Mouse (Mus musculus) CH12.LX (cell line): Measurements from ENCODE around the gene Gm20388. TPM values are rescaled to one million over a fixed set of nuclear protein-coding genes. Genes with fewer than 3 reads are reported as not detected.

Experiments used
- DNase-seq: peaks from one replicate; pipeline ENCODE4 v3.0.0-alpha.2; 2013; ENCODE audit errors: extremely low read depth
- H3K27ac ChIP-seq: 2 replicates; pipeline ENCODE4 v1.5.1; 2012; ENCODE audit warnings: low read depth, mild to moderate bottlenecking, control low read depth, moderate library complexity; ENCODE audit not compliant: insufficient read depth
- H3K27me3 ChIP-seq: replicated peaks from 2 replicates; pipeline ENCODE3; 2012; ENCODE audit warnings: inconsistent platforms
- H3K36me3 ChIP-seq, 2 experiments: replicated peaks in 1 of 2; 2 replicates each; pipeline versions ENCODE3 to v1.6.1; 2012; ENCODE audit warnings: inconsistent platforms in 1 of 2, low read length in 1 of 2, mild to moderate bottlenecking in 1 of 2, mixed read lengths in 1 of 2, moderate library complexity in 1 of 2; ENCODE audit not compliant: control insufficient read depth in 1 of 2, insufficient read depth in 1 of 2
- H3K4me1 ChIP-seq, 2 experiments: 2 replicates each; pipeline ENCODE4 v1.6.1; 2012; ENCODE audit warnings: inconsistent platforms in 1 of 2, moderate library complexity in 1 of 2; ENCODE audit not compliant: insufficient read depth in 2 of 2, control insufficient read depth in 1 of 2
- H3K4me2 ChIP-seq: 2 replicates; pipeline ENCODE4 v1.6.1; 2012; ENCODE audit warnings: low read depth, mild to moderate bottlenecking, control low read depth; ENCODE audit not compliant: poor library complexity, insufficient read depth, severe bottlenecking
- H3K4me3 ChIP-seq, 3 experiments: fragments of 150-350 bp in 1 of 3; sonication (generic) in 1 of 3; replicated peaks in 1 of 3; 2 replicates each; pipeline versions ENCODE3 to v1.5.1; 2011 to 2012; ENCODE audit warnings: low read depth in 2 of 3, low read length in 2 of 3, mild to moderate bottlenecking in 2 of 3, moderate library complexity in 2 of 3, control low read depth in 1 of 3, improper control_type of control experiment in 1 of 3, inconsistent platforms in 1 of 3, mixed read lengths in 1 of 3; ENCODE audit not compliant: poor library complexity in 1 of 3
- H3K79me2 ChIP-seq: replicated peaks from 2 replicates; pipeline ENCODE4 v1.6.1; 2012; ENCODE audit warnings: mild to moderate bottlenecking, moderate library complexity; ENCODE audit not compliant: control insufficient read depth, poor library complexity, insufficient read depth, severe bottlenecking; ENCODE audit errors: extremely low read depth
- H3K9ac ChIP-seq: 2 replicates; pipeline ENCODE4 v1.6.1; 2012; ENCODE audit warnings: low read depth, mild to moderate bottlenecking, control low read depth, moderate library complexity; ENCODE audit not compliant: insufficient read depth
- H3K9me3 ChIP-seq: replicated peaks from 2 replicates; pipeline ENCODE3; 2012; ENCODE audit warnings: low read length, inconsistent platforms, mixed read lengths
- CHD2 ChIP-seq: IDR thresholded peaks from 2 replicates; pipeline ENCODE4 v1.6.1; 2011; ENCODE audit warnings: low read length, improper control_type of control experiment
- ELF1 ChIP-seq: IDR thresholded peaks from 2 replicates; pipeline ENCODE4 v1.6.1; 2014; ENCODE audit warnings: low read depth, mild to moderate bottlenecking, inconsistent platforms, low read length, improper control_type of control experiment
- ETS1 ChIP-seq: conservative IDR thresholded peaks from 2 replicates; pipeline ENCODE4 v1.6.1; 2012; ENCODE audit warnings: low read depth, mild to moderate bottlenecking, inconsistent platforms, low read length, improper control_type of control experiment, moderate library complexity
- GABPA ChIP-seq: IDR thresholded peaks from 2 replicates; pipeline ENCODE4 v1.6.1; 2012; ENCODE audit warnings: low read depth, low read length, improper control_type of control experiment, inconsistent platforms; ENCODE audit not compliant: insufficient replicate concordance
- HCFC1 ChIP-seq: IDR thresholded peaks from 2 replicates; pipeline ENCODE4 v1.6.1; 2012; ENCODE audit warnings: low read depth, mild to moderate bottlenecking, inconsistent platforms, low read length, improper control_type of control experiment
- MAFK ChIP-seq: IDR thresholded peaks from 2 replicates; pipeline ENCODE4 v1.6.1; 2011; ENCODE audit warnings: low read length, improper control_type of control experiment; ENCODE audit not compliant: insufficient replicate concordance
- MAX ChIP-seq: IDR thresholded peaks from 2 replicates; pipeline ENCODE4 v1.6.1; 2011; ENCODE audit warnings: low read length, improper control_type of control experiment
- MAZ ChIP-seq: IDR thresholded peaks from 2 replicates; pipeline ENCODE4 v1.6.1; 2012; ENCODE audit warnings: low read depth, mild to moderate bottlenecking, inconsistent platforms, low read length, improper control_type of control experiment, moderate library complexity
- NRF1 ChIP-seq: IDR thresholded peaks from 2 replicates; pipeline ENCODE4 v1.6.1; 2014; ENCODE audit warnings: low read depth, mild to moderate bottlenecking, inconsistent platforms, low read length, improper control_type of control experiment, moderate library complexity
- POLR2AphosphoS2 ChIP-seq: IDR thresholded peaks from 2 replicates; pipeline ENCODE4 v1.6.1; 2011; ENCODE audit warnings: low read depth, low read length, improper control_type of control experiment
- RAD21 ChIP-seq: IDR thresholded peaks from 2 replicates; pipeline ENCODE4 v1.6.1; 2011; ENCODE audit warnings: low read depth, mild to moderate bottlenecking, low read length, improper control_type of control experiment, moderate library complexity
- UBTF ChIP-seq: IDR thresholded peaks from 2 replicates; pipeline ENCODE4 v1.6.1; 2012; ENCODE audit warnings: low read depth, mild to moderate bottlenecking, inconsistent platforms, low read length, improper control_type of control experiment, moderate library complexity
- USF1 ChIP-seq: IDR thresholded peaks from 2 replicates; pipeline ENCODE4 v1.6.1; 2014; ENCODE audit warnings: low read depth, mild to moderate bottlenecking, inconsistent platforms, low read length, improper control_type of control experiment
- ZC3H11A ChIP-seq: IDR thresholded peaks from 2 replicates; pipeline ENCODE4 v1.6.1; 2012; ENCODE audit warnings: low read depth, mild to moderate bottlenecking, inconsistent platforms, low read length, improper control_type of control experiment
- ZKSCAN1 ChIP-seq: IDR thresholded peaks from 2 replicates; pipeline ENCODE4 v1.6.1; 2012; ENCODE audit warnings: low read depth, inconsistent platforms, low read length, improper control_type of control experiment, borderline replicate concordance
- ZNF384 ChIP-seq: IDR thresholded peaks from 2 replicates; pipeline ENCODE4 v1.6.1; 2012; ENCODE audit warnings: low read depth, low read length, improper control_type of control experiment, inconsistent platforms
- dilution Hi-C: fragments of 300-500 bp; cut with MboI; formaldehyde crosslinking; loops from 2 replicates; pipeline ENCODE4 v1.14.3; 2020; ENCODE audit warnings: low sequenced_read_pairs; ENCODE audit not compliant: extremely low pct_unique_long_range_greater_than_20kb, extremely low pct_ligation_motif_present
- in situ Hi-C: fragments of 300-500 bp; cut with MboI; formaldehyde crosslinking; loops from 3 replicates; pipeline ENCODE4 v1.14.3; 2019; ENCODE audit warnings: low sequenced_read_pairs, low pct_ligation_motif_present, low pct_unique_long_range_greater_than_20kb, mixed read lengths
- polyA plus RNA-seq: library from polyadenylated mRNA; unstranded; fragments of >175 nt; gene quantifications from 2 replicates; pipeline ENCODE4 v1.2.1, GENCODE M21; 2012; ENCODE audit warnings: low read depth; ENCODE audit not compliant: insufficient read length
- total RNA-seq, 2 experiments: library from RNA; depleted of rRNA; stranded (reverse); fragments of 300-350 nt in 1 of 2; fragments of >200 nt in 1 of 2; gene quantifications; 2 replicates each; pipeline ENCODE4 v1.2.3; 2012 to 2014

Gm20388 gene
- total and polyA plus RNA-seq, 3 experiments: 14.8 to 26.3 (median 22.2) TPM

GRCm38 (mm10) chr8:121868196-121868595 is 1957.6 kb downstream of the Gm20388 start:
- H3K4me1 ChIP-seq: peaks cover 14 to 57% of the 10 kb centered on the region in 2 experiments
- no peaks in the 10 kb centered on the region for H3K9me3 ChIP-seq
- no peak overlapping the region for H3K9ac ChIP-seq
- H3K79me2 ChIP-seq: no peaks in the 10 kb centered on the region
- no peaks in the 10 kb centered on the region for H3K27me3 ChIP-seq
- H3K4me2 ChIP-seq: no peak overlapping the region
- no peak overlapping the region for H3K27ac ChIP-seq
- H3K4me3 ChIP-seq: no peak overlapping the region
- H3K36me3 ChIP-seq: peaks cover 0 to 6% of the 10 kb centered on the region in 2 experiments
- in situ Hi-C loops: no loop called here
- DNase-seq: no peak
- TF ChIP-seq CHD2 (no peak), HCFC1 (no peak), RAD21 (no peak), UBTF (no peak), MAX (no peak), USF1 (no peak), MAFK (no peak)
- dilution Hi-C loops: no loop called here

- no peak overlapping the region for H3K27ac ChIP-seq
- dilution Hi-C loops (no loop called here), in situ Hi-C loops (no loop called here)
- peaks cover 14 to 58% of the 10 kb centered on the region in 2 experiments for H3K4me1 ChIP-seq
- H3K9ac ChIP-seq: no peak overlapping the region
- H3K27me3 ChIP-seq: no peaks in the 10 kb centered on the region
- no peak for DNase-seq
- no peaks in the 10 kb centered on the region for H3K9me3 ChIP-seq
- peaks cover 0 to 6% of the 10 kb centered on the region in 2 experiments for H3K36me3 ChIP-seq
- TF ChIP-seq GABPA (no peak), ETS1 (no peak), MAZ (no peak), ZKSCAN1 (no peak), NRF1 (no peak), ELF1 (no peak), POLR2AphosphoS2 (no peak), USF1 (no peak), ZC3H11A (no peak), ZNF384 (no peak), MAFK (no peak)
- no peak overlapping the region for H3K4me3 ChIP-seq
- H3K4me2 ChIP-seq: no peak overlapping the region
- no peaks in the 10 kb centered on the region for H3K79me2 ChIP-seq
These were observed 1958.3 kb downstream of the Gm20388 start for GRCm38 (mm10) chr8:121868896-121869295.
